Mouse (Mus musculus) layer of hippocampus, postnatal 10 days (tissue): Measurements from ENCODE around the gene Rap1a. TPM values are rescaled to one million over a fixed set of nuclear protein-coding genes. Genes with fewer than 3 reads are reported as not detected.

Experiments used
- DNase-seq, 2 experiments: peaks; one replicate each; pipeline ENCODE4 v3.0.0; 2021; ENCODE audit warnings: low spot score in 2 of 2
- total RNA-seq, 2 experiments: library from RNA; stranded (reverse); gene quantifications; 2 replicates each; pipeline ENCODE4 v1.2.3; 2021

Rap1a gene
- total RNA-seq, 2 experiments from 2014 or later = 95.2 to 98.6 TPM

- no peak for DNase-seq
Measured at GRCm38 (mm10) chr3:105763132-105763851, 37.8 kb downstream of the Rap1a start.

DNA sequence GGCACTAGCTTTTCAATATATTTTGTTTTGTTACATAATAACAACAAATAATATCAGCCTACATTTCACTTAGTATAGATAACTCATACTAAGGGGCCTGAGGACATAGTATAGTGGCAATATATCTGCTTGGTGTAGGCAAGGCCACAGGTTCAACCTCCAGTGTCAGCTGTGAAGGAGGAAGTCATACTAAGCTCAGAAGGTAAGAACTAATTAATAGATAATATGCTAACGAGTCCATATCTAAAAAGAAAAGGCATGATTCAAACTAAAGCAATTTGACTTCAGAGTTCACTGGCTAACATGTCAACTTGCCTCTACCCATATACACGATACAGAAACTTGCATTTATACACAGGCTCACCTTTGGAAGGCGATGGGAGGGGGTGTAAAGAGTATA, 41.1 kb downstream of the Rap1a start:
- DNase-seq = no peak

DNA sequence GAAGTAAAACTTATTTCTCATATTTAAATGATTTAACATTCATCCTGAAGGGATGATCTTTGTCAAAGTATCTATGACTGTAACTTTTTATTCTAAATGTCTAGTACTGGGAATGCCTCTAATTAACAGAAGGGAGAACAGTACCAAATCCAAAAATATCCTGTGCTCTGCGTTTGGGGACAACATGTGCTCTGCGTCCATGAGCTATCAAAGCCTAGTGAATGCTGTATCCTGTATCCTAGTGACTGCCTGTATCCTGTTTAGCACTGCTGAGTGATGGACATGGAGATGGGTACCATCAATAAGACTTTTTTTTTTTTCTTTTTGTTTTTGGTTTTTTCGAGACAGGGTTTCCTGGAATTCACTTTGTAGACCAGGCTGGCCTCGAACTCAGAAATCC, 42.5 kb downstream of the Rap1a start:
- no peak for DNase-seq

DNA sequence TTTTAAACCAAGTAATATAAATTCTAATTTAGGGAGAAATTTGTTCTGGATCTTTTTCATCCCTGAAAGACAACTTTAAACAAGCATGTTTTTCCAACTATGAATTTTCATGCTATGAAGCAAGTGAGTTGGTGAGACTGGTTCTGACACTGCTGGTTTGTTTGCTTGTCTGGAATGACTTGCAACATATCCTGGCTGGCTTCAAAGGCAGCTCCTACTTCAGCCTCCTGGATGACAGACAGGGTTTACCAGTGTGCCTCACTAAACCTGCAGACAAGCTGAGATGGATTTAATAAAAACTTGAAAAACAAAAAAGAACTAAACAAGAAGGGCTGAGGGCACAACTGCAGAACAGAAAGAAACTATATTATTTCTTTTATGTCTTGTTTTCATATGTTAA, 43.0 kb downstream of the Rap1a start:
- no peak for DNase-seq

- no peak for DNase-seq
Measured at GRCm38 (mm10) chr3:105757323-105758083, 43.6 kb downstream of the Rap1a start.

GRCm38 (mm10) chr3:105756505-105756904, 44.6 kb downstream of the Rap1a start:
- DNase-seq = no peak

DNA sequence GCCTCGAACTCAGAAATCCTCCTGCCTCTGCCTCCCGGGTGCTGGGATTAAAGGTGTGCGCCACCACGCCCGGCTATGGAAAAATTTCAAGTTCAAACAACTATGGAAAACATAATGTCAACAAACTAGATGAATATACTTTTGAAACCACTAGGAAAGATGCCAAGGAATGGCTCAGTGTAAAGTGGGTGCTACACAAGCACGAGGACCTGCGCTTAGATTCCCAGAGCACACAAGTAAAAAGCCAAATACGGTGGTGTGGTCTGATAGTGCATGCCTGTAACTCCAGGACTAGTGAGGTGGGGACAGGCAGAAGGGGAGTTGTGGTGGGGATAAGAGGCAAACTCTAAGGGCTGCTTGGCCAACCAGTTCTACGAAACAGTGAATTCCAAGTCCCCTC, 46.0 kb downstream of the Rap1a start:
- no peak for DNase-seq

- DNase-seq = no peak
Measured at GRCm38 (mm10) chr3:105754184-105754583, 47.0 kb downstream of the Rap1a start.

GRCm38 (mm10) chr3:105750810-105751209, 50.3 kb downstream of the Rap1a start:
- DNase-seq = no peak

DNA sequence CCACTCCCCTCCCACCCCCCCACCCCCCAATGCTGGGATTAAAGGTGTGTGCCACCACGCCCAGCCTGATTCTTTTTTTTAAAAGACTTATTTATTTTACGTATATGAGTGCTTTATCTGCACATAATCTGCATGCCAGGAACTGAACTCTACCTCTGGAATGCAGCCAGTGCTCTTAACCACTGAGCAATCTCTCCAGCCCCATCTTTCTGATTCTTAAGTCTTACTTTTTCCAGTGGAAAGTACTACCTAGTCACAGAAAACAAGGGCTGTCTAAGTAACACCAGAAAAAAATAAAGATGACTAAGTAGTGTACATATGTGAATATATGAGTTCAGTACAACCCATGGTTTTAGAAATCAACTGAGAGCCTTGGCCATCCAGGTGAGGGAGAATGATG, 54.6 kb downstream of the Rap1a start:
- no peak for DNase-seq

- DNase-seq = no peak
Measured at GRCm38 (mm10) chr3:105737666-105738065, 63.5 kb downstream of the Rap1a start.

GRCm38 (mm10) chr3:105737070-105737469, 64.1 kb downstream of the Rap1a start:
- DNase-seq = no peak

- DNase-seq = no peak
Measured at GRCm38 (mm10) chr3:105736148-105736547, 65.0 kb downstream of the Rap1a start.

- no peak for DNase-seq
Measured at GRCm38 (mm10) chr3:105735285-105735684, 65.9 kb downstream of the Rap1a start.

DNA sequence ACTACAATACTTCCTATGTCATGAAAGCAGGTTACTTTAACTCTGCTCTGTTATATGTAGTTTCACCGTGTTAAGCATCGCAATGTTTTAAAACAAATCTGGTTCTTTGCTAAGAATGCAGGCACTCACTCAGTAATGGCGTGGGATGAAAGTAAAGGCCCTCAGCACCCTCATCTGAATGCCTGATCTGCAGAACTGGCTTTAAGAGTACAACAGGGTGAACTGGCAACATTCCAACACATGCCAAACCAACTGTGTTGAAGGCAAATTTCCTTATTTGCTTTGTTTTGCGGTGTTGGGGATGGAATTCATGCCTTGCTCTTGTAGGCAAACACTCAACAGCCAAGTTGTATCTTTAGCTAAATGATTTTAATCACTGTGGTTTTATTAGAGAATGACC, 67.6 kb downstream of the Rap1a start:
- DNase-seq = no peak

- DNase-seq = no peak
Measured at GRCm38 (mm10) chr3:105732360-105732759, 68.8 kb downstream of the Rap1a start.

- peak; percentile 64 to 72 for DNase-seq
Measured at GRCm38 (mm10) chr3:105726037-105726436, 75.1 kb downstream of the Rap1a start.

GRCm38 (mm10) chr3:105722510-105722909, 78.6 kb downstream of the Rap1a start:
- DNase-seq = no peak

DNA sequence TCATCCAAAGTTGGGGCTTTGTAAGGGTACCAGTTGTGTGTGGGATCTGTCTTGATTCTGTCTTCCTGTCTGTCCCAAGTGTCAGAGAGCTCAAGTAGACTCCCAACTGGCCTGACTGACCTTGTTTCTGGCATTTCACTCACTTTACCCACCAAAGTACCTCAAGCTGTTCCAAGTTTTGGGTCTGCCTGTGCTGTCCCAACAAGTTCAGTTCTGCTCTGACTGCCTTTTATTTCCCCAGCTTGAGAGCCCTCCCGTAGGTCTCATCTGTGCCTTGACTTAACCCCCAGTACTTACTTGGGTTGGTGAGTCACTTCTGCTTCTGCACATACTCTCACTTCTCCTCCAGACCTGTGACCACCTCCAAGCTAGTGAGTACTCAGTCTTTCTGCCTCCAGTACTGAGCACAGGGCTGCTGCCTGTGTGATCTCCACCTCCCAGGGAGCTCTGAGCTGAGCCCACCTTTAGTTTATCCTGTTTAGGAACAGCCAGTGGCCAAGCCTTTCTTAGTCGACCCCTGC, 79.4 kb downstream of the Rap1a start:
- no peak for DNase-seq

- no peak for DNase-seq
Measured at GRCm38 (mm10) chr3:105720514-105720913, 80.6 kb downstream of the Rap1a start.

DNA sequence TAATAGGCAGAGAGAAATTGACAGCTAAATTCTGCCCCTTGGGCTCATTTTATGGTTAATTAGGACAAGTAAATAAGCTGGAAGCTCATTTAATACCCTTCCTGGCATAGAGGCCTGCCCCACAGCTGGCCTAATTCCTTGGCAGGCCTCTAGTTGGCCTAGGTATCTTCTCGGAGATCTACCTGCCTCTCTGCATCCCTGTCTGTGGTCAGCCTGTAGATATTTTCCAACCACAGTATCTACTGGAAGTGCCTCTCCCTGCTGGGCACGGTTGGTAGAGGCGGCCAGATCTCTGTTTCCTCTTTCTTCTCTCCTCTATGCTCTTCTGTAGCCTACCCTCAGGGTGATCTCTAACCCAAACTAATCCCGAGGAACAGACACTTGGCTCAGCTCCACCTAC, 81.2 kb downstream of the Rap1a start:
- DNase-seq = no peak

DNA sequence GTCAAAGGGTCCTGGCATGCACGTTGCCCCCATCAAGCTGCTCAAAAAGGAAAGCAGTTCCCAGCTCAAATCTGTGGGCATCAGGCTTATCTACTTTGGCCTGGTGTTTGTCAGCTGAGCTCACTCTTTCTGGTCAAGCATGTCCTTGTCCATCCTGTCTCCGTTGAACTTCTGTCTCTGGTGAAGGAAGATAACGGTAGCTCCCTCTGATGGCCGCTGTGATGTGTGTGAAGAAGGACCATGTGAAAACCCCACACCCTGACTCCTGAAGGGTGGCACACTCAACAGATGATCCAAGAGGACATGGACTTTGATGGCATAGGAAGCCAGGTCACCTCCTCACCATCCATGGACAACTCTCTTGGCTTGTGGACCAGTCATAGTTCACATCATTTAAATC, 82.4 kb downstream of the Rap1a start:
- no peak for DNase-seq
